Mouse (Mus musculus) bone marrow macrophage, adult 2 months (primary cell): ENCODE measurements around the gene Ntrk3.

Experiments
- CTCF ChIP-seq: IDR thresholded peaks from 2 replicates; pipeline ENCODE4 v1.5.1; 2012; ENCODE audit warnings: low read depth, mild to moderate bottlenecking, low read length, moderate library complexity
- POLR2A ChIP-seq: IDR thresholded peaks from 2 replicates; pipeline ENCODE4 v1.6.1; 2012; ENCODE audit warnings: mild to moderate bottlenecking, low read depth, low read length, borderline replicate concordance

GRCm38 (mm10) chr7:78576169-78576568, 161.6 kb downstream of the Ntrk3 start:
- TF ChIP-seq POLR2A, result no peak
- no peak for TF ChIP-seq CTCF
